Mouse (Mus musculus) adrenal gland, postnatal 10 days (tissue): ENCODE data around the gene Sco1. TPM values are rescaled to one million over a fixed set of nuclear protein-coding genes. Genes with fewer than 3 reads are reported as not detected.
"Not testable (repeated sequence)": the region's sequence is repeated elsewhere in the genome, so short reads cannot be mapped to it uniquely, and the experiment has no call there.

ENCODE experiments used
- DNase-seq: peaks from one replicate; pipeline ENCODE4 v3.0.0; 2021; ENCODE audit warnings: mixed read lengths
- total RNA-seq, 2 experiments: library from RNA; stranded (reverse); gene quantifications; 2 replicates each; pipeline ENCODE4 v1.2.3; 2021

Sco1 gene
- total RNA-seq, 2 experiments from 2014 or later = 18.1 to 21.3 TPM

DNA sequence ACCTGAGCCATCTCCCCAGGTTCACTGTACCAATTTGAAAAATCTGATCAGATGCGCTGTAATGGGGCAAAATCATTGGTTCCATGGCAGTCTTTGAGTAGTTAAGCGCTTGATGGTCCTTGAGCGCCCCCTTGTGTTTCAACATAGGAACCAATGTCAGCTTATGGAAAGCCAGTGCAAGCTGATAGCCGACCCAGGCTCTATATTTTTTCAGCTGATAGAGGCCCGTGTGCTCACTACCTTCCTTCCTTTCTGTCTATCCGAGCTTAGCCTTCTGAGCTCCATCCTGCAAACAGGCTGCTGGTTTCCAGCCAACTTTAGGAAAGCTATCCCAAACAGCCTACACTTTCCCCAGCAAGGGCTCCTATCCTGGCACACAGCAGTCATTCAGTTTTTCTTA, 33.0 kb downstream of the Sco1 start:
- DNase-seq = peak; percentile 83

- DNase-seq = peak; percentile 10
These were observed 34.1 kb downstream of the Sco1 start for GRCm38 (mm10) chr11:67086467-67087164.

GRCm38 (mm10) chr11:67087225-67087624, 34.8 kb downstream of the Sco1 start:
- DNase-seq = no peak

- not testable (repeated sequence) for DNase-seq
These were observed 39.9 kb downstream of the Sco1 start for GRCm38 (mm10) chr11:67092354-67092753.

- no peak for DNase-seq
These were observed 40.7 kb downstream of the Sco1 start for GRCm38 (mm10) chr11:67093201-67093600.

DNA sequence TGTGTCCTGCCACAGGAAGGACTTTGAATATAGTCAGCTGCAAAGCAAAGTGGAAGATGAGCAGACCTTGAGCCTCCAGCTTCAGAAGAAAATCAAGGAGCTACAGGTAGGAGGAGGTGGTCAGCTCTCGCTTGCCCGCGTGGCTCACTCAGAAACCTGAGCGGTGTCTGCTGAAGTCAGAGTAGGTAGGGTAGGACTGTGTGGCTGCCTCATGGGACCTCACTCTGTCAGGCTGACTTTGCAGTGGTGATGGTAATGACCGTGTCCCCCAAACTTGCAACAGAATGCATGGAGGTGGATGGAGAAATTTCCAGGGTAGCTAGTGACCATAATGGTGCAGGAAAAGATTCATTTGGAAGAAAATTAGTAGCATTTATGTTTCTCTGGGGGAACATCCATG, 41.2 kb downstream of the Sco1 start:
- DNase-seq = no peak

DNA sequence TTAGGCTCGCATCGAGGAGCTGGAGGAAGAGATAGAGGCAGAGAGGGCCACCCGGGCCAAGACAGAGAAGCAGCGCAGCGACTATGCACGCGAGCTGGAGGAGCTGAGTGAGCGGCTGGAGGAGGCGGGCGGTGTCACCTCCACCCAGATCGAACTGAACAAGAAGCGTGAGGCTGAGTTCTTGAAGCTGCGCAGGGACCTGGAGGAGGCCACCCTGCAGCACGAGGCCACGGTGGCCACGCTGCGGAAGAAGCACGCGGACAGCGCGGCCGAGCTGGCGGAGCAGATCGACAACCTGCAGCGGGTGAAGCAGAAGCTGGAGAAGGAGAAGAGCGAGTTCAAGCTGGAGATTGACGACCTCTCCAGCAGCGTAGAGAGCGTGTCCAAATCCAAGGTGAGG, 42.0 kb downstream of the Sco1 start:
- DNase-seq = no peak

DNA sequence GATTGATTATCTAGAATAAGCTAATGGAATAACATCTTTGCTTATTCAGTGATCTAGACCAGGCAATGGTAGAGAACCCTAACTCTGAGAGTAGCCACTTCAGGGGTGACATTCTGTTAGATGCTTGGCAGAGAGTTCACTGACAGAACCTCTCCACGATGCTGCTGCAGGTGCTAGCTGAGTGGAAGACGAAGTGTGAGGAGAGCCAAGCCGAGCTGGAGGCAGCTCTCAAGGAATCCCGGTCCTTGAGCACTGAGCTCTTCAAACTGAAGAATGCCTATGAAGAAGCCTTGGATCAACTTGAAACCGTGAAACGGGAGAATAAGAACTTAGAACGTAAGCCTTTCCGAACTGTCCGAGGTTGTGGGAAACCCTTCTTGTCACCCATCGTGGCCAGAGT, 45.2 kb downstream of the Sco1 start:
- DNase-seq = no peak

DNA sequence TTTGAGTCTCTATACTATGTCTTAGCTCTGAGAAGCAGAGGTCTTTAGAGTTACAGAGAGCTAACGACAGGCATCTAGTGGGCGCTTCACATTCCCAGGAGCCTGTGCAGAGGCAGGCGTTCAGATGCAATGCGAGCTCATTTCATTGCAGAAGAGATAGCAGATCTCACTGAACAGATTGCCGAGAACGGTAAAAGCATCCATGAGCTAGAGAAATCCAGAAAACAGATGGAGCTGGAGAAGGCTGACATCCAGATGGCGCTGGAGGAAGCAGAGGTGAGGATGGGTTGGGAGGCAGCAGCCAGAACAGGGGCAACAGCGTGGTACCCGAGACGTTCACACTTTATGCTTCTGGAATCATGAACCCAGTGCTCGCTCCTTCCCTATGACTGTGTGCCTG, 46.0 kb downstream of the Sco1 start:
- no peak for DNase-seq

GRCm38 (mm10) chr11:67099241-67099640, 46.8 kb downstream of the Sco1 start:
- no peak for DNase-seq

GRCm38 (mm10) chr11:67100169-67100568, 47.7 kb downstream of the Sco1 start:
- peak; percentile 37 for DNase-seq

DNA sequence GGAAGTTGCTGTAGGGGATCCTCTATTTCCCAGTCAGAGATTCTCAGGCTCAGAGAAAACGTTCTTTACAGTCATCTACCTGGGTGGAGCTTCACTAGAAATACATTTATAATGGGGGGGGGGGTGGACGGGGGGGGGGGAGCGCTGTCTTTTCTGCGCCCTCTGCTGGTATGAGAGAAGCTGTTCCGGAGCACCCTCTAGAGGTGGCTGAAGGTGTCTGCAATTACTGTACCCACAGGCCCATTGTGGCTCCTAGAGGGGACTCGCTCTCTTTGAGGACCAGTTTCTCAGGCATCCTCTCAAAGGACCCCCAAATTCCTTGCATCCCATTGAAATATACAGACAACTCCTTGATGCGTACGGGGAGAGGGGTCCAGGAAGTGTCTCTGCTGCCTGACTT, 49.2 kb downstream of the Sco1 start:
- DNase-seq = peak; percentile 63

DNA sequence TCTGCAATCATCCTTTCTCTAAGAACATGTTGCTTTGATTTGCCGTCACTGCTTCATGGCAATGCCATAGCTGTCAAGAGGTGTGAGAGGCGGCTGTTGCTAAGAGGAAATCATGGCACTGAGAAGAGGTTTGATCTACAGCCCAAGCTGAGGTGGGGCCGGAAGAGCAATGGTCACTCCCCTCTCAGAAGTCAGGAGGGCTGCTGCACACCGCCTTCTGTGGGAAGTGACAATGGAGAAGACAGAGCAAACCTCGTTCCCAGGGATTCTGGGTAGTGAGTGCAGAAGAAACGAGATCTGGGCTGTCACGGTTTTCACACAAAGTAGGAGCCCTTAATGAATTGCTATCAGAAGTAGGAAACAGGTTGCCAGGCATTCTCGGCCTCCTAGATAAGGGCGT, 50.8 kb downstream of the Sco1 start:
- DNase-seq = no peak

DNA sequence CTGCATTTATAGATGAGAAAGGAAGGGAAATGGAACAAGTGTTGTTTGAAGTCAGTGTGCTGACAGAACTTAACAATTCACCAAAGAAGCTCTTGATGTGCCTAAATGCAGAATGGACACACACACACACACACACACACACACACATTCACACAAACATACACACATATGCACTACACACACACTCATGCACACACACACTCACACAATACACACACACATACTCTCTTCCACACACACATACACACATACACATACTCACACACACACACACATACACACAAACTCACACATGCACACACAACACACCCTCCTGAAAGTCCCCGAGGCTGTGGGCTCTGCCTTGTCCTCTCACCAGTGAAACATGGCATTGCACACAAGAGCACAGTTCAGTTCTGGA, 51.8 kb downstream of the Sco1 start:
- no peak for DNase-seq

GRCm38 (mm10) chr11:67104714-67105113, 52.2 kb downstream of the Sco1 start:
- no peak for DNase-seq

DNA sequence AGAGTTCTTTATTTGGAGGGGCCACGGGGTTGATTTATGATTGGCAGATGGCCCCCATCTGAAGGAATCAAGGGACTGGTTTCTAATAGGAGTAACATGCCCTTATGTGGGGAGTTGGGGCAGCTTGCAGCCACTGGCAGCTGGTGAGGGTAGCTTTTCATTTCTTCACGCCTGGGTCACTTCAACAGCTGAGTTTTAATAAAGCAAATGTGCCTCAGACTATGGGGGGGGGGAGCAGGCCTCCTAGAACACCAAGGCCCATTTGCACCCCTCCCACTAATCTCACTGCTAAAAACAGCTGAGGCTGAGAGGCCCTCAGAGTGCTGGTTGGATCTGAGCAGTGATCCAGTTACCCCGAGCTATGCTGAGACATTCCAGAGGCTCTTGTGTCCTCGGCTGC, 53.2 kb downstream of the Sco1 start:
- no peak for DNase-seq

DNA sequence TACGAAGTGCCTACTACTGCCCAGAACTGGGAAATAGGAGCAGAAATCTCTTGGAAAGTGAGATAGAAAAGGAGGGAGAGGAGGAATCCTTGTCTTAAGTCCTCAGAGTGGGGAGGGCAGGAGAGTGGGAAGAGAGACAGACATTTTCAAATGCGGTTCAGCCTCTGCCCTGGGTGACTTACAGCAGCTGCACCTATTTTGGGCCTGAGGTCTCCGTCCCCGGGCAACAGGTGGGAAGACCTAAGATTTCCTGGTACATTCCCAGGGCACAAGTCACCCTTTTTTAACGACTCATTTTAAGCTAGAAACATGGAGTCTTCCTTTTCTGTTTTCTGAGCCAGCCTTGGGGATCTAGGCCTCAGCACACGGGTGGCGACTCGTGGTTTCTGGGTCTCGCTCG, 54.5 kb downstream of the Sco1 start:
- DNase-seq = no peak

DNA sequence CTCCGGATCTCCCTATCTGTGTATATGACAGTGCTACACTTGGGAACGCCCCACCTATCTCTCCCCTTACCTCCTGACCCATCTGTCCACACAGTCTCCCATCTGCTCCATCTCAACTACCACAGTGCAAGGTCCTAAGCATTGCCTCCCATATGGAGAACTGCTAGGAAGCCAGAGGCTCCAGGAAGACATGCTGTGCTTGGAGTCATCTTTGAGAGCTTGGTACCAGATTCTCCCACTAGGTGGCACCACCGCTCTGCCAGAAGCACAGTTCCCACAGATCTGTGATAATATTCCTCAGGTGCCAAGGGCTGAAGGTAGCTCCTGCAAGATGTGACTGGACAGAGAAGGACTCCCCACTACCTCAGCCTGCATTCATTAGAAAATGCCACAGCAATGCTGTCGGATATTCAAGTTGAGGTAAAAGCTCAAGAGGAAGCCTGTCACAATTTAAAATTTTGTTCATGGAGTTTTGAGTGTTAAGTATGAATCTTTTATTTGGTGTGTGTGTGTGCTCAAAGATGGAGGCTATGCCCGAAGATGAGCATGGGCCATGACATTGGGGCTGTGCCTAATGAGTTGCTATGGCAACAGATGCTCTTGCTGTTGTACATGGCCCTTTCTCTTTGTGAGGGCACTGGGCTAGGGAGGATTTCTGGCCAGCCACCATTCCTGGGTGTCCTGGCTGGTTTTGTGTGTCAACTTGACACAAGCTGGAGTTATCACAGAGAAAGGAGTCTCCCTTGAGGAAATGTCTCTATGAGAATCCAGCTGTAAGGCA, 57.9 kb downstream of the Sco1 start:
- DNase-seq = peak; percentile 82

GRCm38 (mm10) chr11:67112019-67112850, 59.8 kb downstream of the Sco1 start:
- DNase-seq = peak; percentile 83

DNA sequence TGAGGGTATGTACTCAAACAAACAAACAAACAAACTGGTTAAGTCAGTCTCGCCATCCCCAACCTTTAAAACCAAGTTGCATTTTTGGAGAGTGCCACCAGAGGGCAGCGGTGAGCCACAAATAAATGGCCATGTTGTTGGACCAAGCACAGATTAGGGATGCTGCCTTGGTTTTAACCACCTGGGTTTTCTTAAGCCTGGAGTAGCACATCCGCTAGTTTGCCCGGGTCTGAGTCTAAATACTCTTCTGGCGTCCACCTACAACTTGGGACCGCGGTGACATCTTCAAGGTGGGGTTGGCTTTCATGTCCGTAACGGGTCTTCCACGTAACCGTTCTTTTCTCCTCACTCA, 60.4 kb downstream of the Sco1 start:
- peak; percentile 85 for DNase-seq

- DNase-seq = no peak
These were observed 60.9 kb downstream of the Sco1 start for GRCm38 (mm10) chr11:67113381-67113780.

DNA sequence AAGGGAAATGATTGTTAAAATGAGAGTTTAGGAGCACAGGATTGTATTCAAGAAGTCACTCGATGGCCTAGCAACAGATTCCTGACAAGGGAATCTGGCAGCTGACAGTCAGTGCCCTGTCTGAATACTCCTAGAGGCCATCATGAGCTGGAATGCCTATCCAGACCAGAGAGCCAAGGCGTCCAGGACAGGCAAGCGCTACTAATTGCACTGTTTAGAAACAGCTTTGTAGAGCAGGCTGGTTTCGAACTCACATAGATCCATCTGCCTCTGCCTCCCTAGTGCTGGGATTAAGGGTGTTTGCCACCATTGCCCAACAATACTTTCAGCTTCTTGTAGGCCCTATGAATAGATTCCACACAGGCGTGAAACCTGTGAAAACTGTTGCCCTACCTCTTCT, 61.8 kb downstream of the Sco1 start:
- no peak for DNase-seq

- DNase-seq = no peak
These were observed 62.4 kb downstream of the Sco1 start for GRCm38 (mm10) chr11:67114901-67115300.
